Mouse (Mus musculus) CH12.LX (cell line): ENCODE measurements around the gene Fam173a. TPM values are rescaled to one million over a fixed set of nuclear protein-coding genes. Genes with fewer than 3 reads are reported as not detected.
A peak's percentile ranks its signal among the peaks of the same experiment; 100 is the strongest.

Experiments used
- DNase-seq: peaks from one replicate; pipeline ENCODE4 v3.0.0-alpha.2; 2013; ENCODE audit errors: extremely low read depth
- H3K27ac ChIP-seq: 2 replicates; pipeline ENCODE4 v1.5.1; 2012; ENCODE audit warnings: low read depth, mild to moderate bottlenecking, control low read depth, moderate library complexity; ENCODE audit not compliant: insufficient read depth
- H3K27me3 ChIP-seq: replicated peaks from 2 replicates; pipeline ENCODE3; 2012; ENCODE audit warnings: inconsistent platforms
- H3K36me3 ChIP-seq, 2 experiments: replicated peaks in 1 of 2; 2 replicates each; pipeline versions ENCODE3 to v1.6.1; 2012; ENCODE audit warnings: inconsistent platforms in 1 of 2, low read length in 1 of 2, mild to moderate bottlenecking in 1 of 2, mixed read lengths in 1 of 2, moderate library complexity in 1 of 2; ENCODE audit not compliant: control insufficient read depth in 1 of 2, insufficient read depth in 1 of 2
- H3K4me1 ChIP-seq, 2 experiments: 2 replicates each; pipeline ENCODE4 v1.6.1; 2012; ENCODE audit warnings: inconsistent platforms in 1 of 2, moderate library complexity in 1 of 2; ENCODE audit not compliant: insufficient read depth in 2 of 2, control insufficient read depth in 1 of 2
- H3K4me2 ChIP-seq: 2 replicates; pipeline ENCODE4 v1.6.1; 2012; ENCODE audit warnings: low read depth, mild to moderate bottlenecking, control low read depth; ENCODE audit not compliant: poor library complexity, insufficient read depth, severe bottlenecking
- H3K4me3 ChIP-seq, 3 experiments: fragments of 150-350 bp in 1 of 3; sonication (generic) in 1 of 3; replicated peaks in 1 of 3; 2 replicates each; pipeline versions ENCODE3 to v1.5.1; 2011 to 2012; ENCODE audit warnings: low read depth in 2 of 3, low read length in 2 of 3, mild to moderate bottlenecking in 2 of 3, moderate library complexity in 2 of 3, control low read depth in 1 of 3, improper control_type of control experiment in 1 of 3, inconsistent platforms in 1 of 3, mixed read lengths in 1 of 3; ENCODE audit not compliant: poor library complexity in 1 of 3
- H3K79me2 ChIP-seq: replicated peaks from 2 replicates; pipeline ENCODE4 v1.6.1; 2012; ENCODE audit warnings: mild to moderate bottlenecking, moderate library complexity; ENCODE audit not compliant: control insufficient read depth, poor library complexity, insufficient read depth, severe bottlenecking; ENCODE audit errors: extremely low read depth
- H3K9ac ChIP-seq: 2 replicates; pipeline ENCODE4 v1.6.1; 2012; ENCODE audit warnings: low read depth, mild to moderate bottlenecking, control low read depth, moderate library complexity; ENCODE audit not compliant: insufficient read depth
- H3K9me3 ChIP-seq: replicated peaks from 2 replicates; pipeline ENCODE3; 2012; ENCODE audit warnings: low read length, inconsistent platforms, mixed read lengths
- BHLHE40 ChIP-seq: IDR thresholded peaks from 2 replicates; pipeline ENCODE4 v1.6.1; 2011; ENCODE audit warnings: mild to moderate bottlenecking, low read depth, low read length, improper control_type of control experiment
- CHD1 ChIP-seq: IDR thresholded peaks from 2 replicates; pipeline ENCODE4 v1.6.1; 2012; ENCODE audit warnings: low read depth, low read length, improper control_type of control experiment, inconsistent platforms
- CHD2 ChIP-seq: IDR thresholded peaks from 2 replicates; pipeline ENCODE4 v1.6.1; 2011; ENCODE audit warnings: low read length, improper control_type of control experiment
- CTCF ChIP-seq, 2 experiments: IDR thresholded peaks in 1 of 2; conservative IDR thresholded peaks in 1 of 2; 2 replicates each; pipeline ENCODE4 v1.5.1; 2011 to 2012; ENCODE audit warnings: low read depth in 2 of 2, low read length in 2 of 2, improper control_type of control experiment in 1 of 2, inconsistent platforms in 1 of 2, mild to moderate bottlenecking in 1 of 2, moderate library complexity in 1 of 2
- E2F4 ChIP-seq: IDR thresholded peaks from 2 replicates; pipeline ENCODE4 v1.6.1; 2011; ENCODE audit warnings: low read depth, low read length, improper control_type of control experiment; ENCODE audit not compliant: insufficient replicate concordance
- ELF1 ChIP-seq: IDR thresholded peaks from 2 replicates; pipeline ENCODE4 v1.6.1; 2014; ENCODE audit warnings: low read depth, mild to moderate bottlenecking, inconsistent platforms, low read length, improper control_type of control experiment
- EP300 ChIP-seq: IDR thresholded peaks from 2 replicates; pipeline ENCODE4 v1.6.1; 2011; ENCODE audit warnings: low read length, improper control_type of control experiment
- ETS1 ChIP-seq: conservative IDR thresholded peaks from 2 replicates; pipeline ENCODE4 v1.6.1; 2012; ENCODE audit warnings: low read depth, mild to moderate bottlenecking, inconsistent platforms, low read length, improper control_type of control experiment, moderate library complexity
- GABPA ChIP-seq: IDR thresholded peaks from 2 replicates; pipeline ENCODE4 v1.6.1; 2012; ENCODE audit warnings: low read depth, low read length, improper control_type of control experiment, inconsistent platforms; ENCODE audit not compliant: insufficient replicate concordance
- HCFC1 ChIP-seq: IDR thresholded peaks from 2 replicates; pipeline ENCODE4 v1.6.1; 2012; ENCODE audit warnings: low read depth, mild to moderate bottlenecking, inconsistent platforms, low read length, improper control_type of control experiment
- IRF4 ChIP-seq: IDR thresholded peaks from 2 replicates; pipeline ENCODE4 v1.6.1; 2014; ENCODE audit warnings: low read depth, mild to moderate bottlenecking, inconsistent platforms, low read length, improper control_type of control experiment
- JUN ChIP-seq: IDR thresholded peaks from 2 replicates; pipeline ENCODE4 v1.6.1; 2011; ENCODE audit warnings: low read depth, mild to moderate bottlenecking, low read length, improper control_type of control experiment, moderate library complexity; ENCODE audit not compliant: insufficient read depth
- JUND ChIP-seq: conservative IDR thresholded peaks from 2 replicates; pipeline ENCODE4 v1.6.1; 2011; ENCODE audit warnings: low read depth, low read length, improper control_type of control experiment
- KAT2A ChIP-seq: IDR thresholded peaks from 2 replicates; pipeline ENCODE4 v1.6.1; 2012; ENCODE audit warnings: low read length, improper control_type of control experiment, inconsistent platforms; ENCODE audit not compliant: insufficient replicate concordance
- MAFK ChIP-seq: IDR thresholded peaks from 2 replicates; pipeline ENCODE4 v1.6.1; 2011; ENCODE audit warnings: low read length, improper control_type of control experiment; ENCODE audit not compliant: insufficient replicate concordance
- MAX ChIP-seq: IDR thresholded peaks from 2 replicates; pipeline ENCODE4 v1.6.1; 2011; ENCODE audit warnings: low read length, improper control_type of control experiment
- MAZ ChIP-seq: IDR thresholded peaks from 2 replicates; pipeline ENCODE4 v1.6.1; 2012; ENCODE audit warnings: low read depth, mild to moderate bottlenecking, inconsistent platforms, low read length, improper control_type of control experiment, moderate library complexity
- MEF2A ChIP-seq: IDR thresholded peaks from 2 replicates; pipeline ENCODE4 v1.6.1; 2014; ENCODE audit warnings: low read depth, mild to moderate bottlenecking, inconsistent platforms, low read length, improper control_type of control experiment, borderline replicate concordance
- MXI1 ChIP-seq: IDR thresholded peaks from 2 replicates; pipeline ENCODE4 v1.6.1; 2011; ENCODE audit warnings: mild to moderate bottlenecking, low read depth, low read length, improper control_type of control experiment
- MYC ChIP-seq: IDR thresholded peaks from 2 replicates; pipeline ENCODE4 v1.6.1; 2011; ENCODE audit warnings: low read depth, mild to moderate bottlenecking, improper control_type of control experiment, low read length
- NELFE ChIP-seq: IDR thresholded peaks from 2 replicates; pipeline ENCODE4 v1.6.1; 2011; ENCODE audit warnings: low read depth, low read length, improper control_type of control experiment
- NRF1 ChIP-seq: IDR thresholded peaks from 2 replicates; pipeline ENCODE4 v1.6.1; 2014; ENCODE audit warnings: low read depth, mild to moderate bottlenecking, inconsistent platforms, low read length, improper control_type of control experiment, moderate library complexity
- PAX5 ChIP-seq: IDR thresholded peaks from 2 replicates; pipeline ENCODE4 v1.6.1; 2012; ENCODE audit warnings: low read length, inconsistent platforms, mixed read lengths
- POLR2A ChIP-seq: IDR thresholded peaks from 2 replicates; pipeline ENCODE4 v1.6.1; 2011; ENCODE audit warnings: low read depth, mild to moderate bottlenecking, improper control_type of control experiment, low read length
- POLR2AphosphoS2 ChIP-seq: IDR thresholded peaks from 2 replicates; pipeline ENCODE4 v1.6.1; 2011; ENCODE audit warnings: low read depth, low read length, improper control_type of control experiment
- RAD21 ChIP-seq: IDR thresholded peaks from 2 replicates; pipeline ENCODE4 v1.6.1; 2011; ENCODE audit warnings: low read depth, mild to moderate bottlenecking, low read length, improper control_type of control experiment, moderate library complexity
- RCOR1 ChIP-seq: conservative IDR thresholded peaks from 2 replicates; pipeline ENCODE4 v1.6.1; 2012; ENCODE audit warnings: low read depth, mild to moderate bottlenecking, inconsistent platforms, low read length, improper control_type of control experiment
- SIN3A ChIP-seq: IDR thresholded peaks from 2 replicates; pipeline ENCODE4 v1.6.1; 2012; ENCODE audit warnings: low read length, improper control_type of control experiment, inconsistent platforms
- SMC3 ChIP-seq: IDR thresholded peaks from 2 replicates; pipeline ENCODE4 v1.6.1; 2011; ENCODE audit warnings: low read depth, low read length, improper control_type of control experiment
- TBP ChIP-seq: conservative IDR thresholded peaks from 2 replicates; pipeline ENCODE4 v1.6.1; 2011; ENCODE audit warnings: low read depth, low read length, improper control_type of control experiment
- TCF12 ChIP-seq: IDR thresholded peaks from 2 replicates; pipeline ENCODE4 v1.6.1; 2014; ENCODE audit warnings: low read depth, mild to moderate bottlenecking, inconsistent platforms, low read length, improper control_type of control experiment
- UBTF ChIP-seq: IDR thresholded peaks from 2 replicates; pipeline ENCODE4 v1.6.1; 2012; ENCODE audit warnings: low read depth, mild to moderate bottlenecking, inconsistent platforms, low read length, improper control_type of control experiment, moderate library complexity
- USF1 ChIP-seq: IDR thresholded peaks from 2 replicates; pipeline ENCODE4 v1.6.1; 2014; ENCODE audit warnings: low read depth, mild to moderate bottlenecking, inconsistent platforms, low read length, improper control_type of control experiment
- USF2 ChIP-seq: conservative IDR thresholded peaks from 2 replicates; pipeline ENCODE4 v1.6.1; 2011; ENCODE audit warnings: low read depth, low read length, improper control_type of control experiment
- ZKSCAN1 ChIP-seq: IDR thresholded peaks from 2 replicates; pipeline ENCODE4 v1.6.1; 2012; ENCODE audit warnings: low read depth, inconsistent platforms, low read length, improper control_type of control experiment, borderline replicate concordance
- ZMIZ1 ChIP-seq: IDR thresholded peaks from 2 replicates; pipeline ENCODE4 v1.6.1; 2012; ENCODE audit warnings: low read depth, mild to moderate bottlenecking, inconsistent platforms, low read length, improper control_type of control experiment
- ZNF384 ChIP-seq: IDR thresholded peaks from 2 replicates; pipeline ENCODE4 v1.6.1; 2012; ENCODE audit warnings: low read depth, low read length, improper control_type of control experiment, inconsistent platforms
- dilution Hi-C: fragments of 300-500 bp; cut with MboI; formaldehyde crosslinking; loops from 2 replicates; pipeline ENCODE4 v1.14.3; 2020; ENCODE audit warnings: low sequenced_read_pairs; ENCODE audit not compliant: extremely low pct_unique_long_range_greater_than_20kb, extremely low pct_ligation_motif_present
- in situ Hi-C: fragments of 300-500 bp; cut with MboI; formaldehyde crosslinking; loops from 3 replicates; pipeline ENCODE4 v1.14.3; 2019; ENCODE audit warnings: low sequenced_read_pairs, low pct_ligation_motif_present, low pct_unique_long_range_greater_than_20kb, mixed read lengths
- polyA plus RNA-seq: library from polyadenylated mRNA; unstranded; fragments of >175 nt; gene quantifications from 2 replicates; pipeline ENCODE4 v1.2.1, GENCODE M21; 2012; ENCODE audit warnings: low read depth; ENCODE audit not compliant: insufficient read length
- total RNA-seq, 2 experiments: library from RNA; depleted of rRNA; stranded (reverse); fragments of 300-350 nt in 1 of 2; fragments of >200 nt in 1 of 2; gene quantifications; 2 replicates each; pipeline ENCODE4 v1.2.3; 2012 to 2014

Gene Fam173a
- total and polyA plus RNA-seq, 3 experiments = 25.5 to 68.3 (median 25.5) TPM

- dilution Hi-C loops = no loop called here
- DNase-seq = peak; percentile 97
- Histone ChIP-seq H3K36me3 (peaks cover 17 to 31% of the 10 kb centered on the region in 2 experiments), H3K79me2 (0 out of 2 replicates have a peak, but pooled peaks cover 3% of the 10 kb centered on the region), H3K9me3 (no peaks in the 10 kb centered on the region), H3K4me2 (peak within 1 kb of the TSS; percentile 80)
- TF ChIP-seq ELF1 = peak; percentile 100
- TF ChIP-seq SIN3A = peak; percentile 99
- no peak for TF ChIP-seq CHD1
- no peak for TF ChIP-seq ZNF384
- TF ChIP-seq IRF4 = peak; percentile 79
- no peak for TF ChIP-seq PAX5
- peak; percentile 21; the same call in 1 of the 2 replicates for TF ChIP-seq USF1
- TF ChIP-seq HCFC1 = peak; percentile 99
- TF ChIP-seq TBP = peak; percentile 97
- peak; percentile 96 for TF ChIP-seq NRF1
- TF ChIP-seq KAT2A = peak; percentile 100
- TF ChIP-seq SMC3 = peak; percentile 98
- TF ChIP-seq TCF12 = peak; percentile 97
- TF ChIP-seq ZMIZ1 = peak; percentile 79; the same call in 1 of the 2 replicates
- 0 out of 2 replicates have a peak, but pooled peaks have one; percentile 46 for TF ChIP-seq E2F4
- peak; percentile 12; the same call in 1 of the 2 replicates for TF ChIP-seq MAFK
- no peak for TF ChIP-seq JUN
- TF ChIP-seq USF2 = no peak
- no peak for TF ChIP-seq ETS1
- peak; percentile 94; the same call in 1 of the 2 replicates for TF ChIP-seq GABPA
- no peak for TF ChIP-seq ZKSCAN1
- peak; percentile 77 for TF ChIP-seq NELFE
- peak; percentile 84 for TF ChIP-seq MAX
- no peak for TF ChIP-seq EP300
- peak; percentile 96 for TF ChIP-seq MAZ
- TF ChIP-seq POLR2A = peak; percentile 78
- TF ChIP-seq JUND = peak; percentile 60; the same call in 1 of the 2 replicates
- TF ChIP-seq POLR2AphosphoS2 = peak; percentile 72; the same call in 1 of the 2 replicates
- peak; percentile 97 for TF ChIP-seq MXI1
- peak; percentile 87 for TF ChIP-seq MYC
- TF ChIP-seq RAD21 = peak; percentile 76
- TF ChIP-seq UBTF = no peak
- no peak for TF ChIP-seq RCOR1
- peak; percentile 86 for TF ChIP-seq MEF2A
- TF ChIP-seq BHLHE40 = peak; percentile 43
- peak; percentile 54; the same call in 1 of the 2 replicates for TF ChIP-seq CHD2
- TF ChIP-seq CTCF (conservative IDR thresholded peaks at IDR 0.05 in 1 of 2, IDR thresholded peaks at IDR 0.05 in 1 of 2; ENCODE audit: low read depth in 2 of 2, low read length in 2 of 2) = peak; percentile 44 to 97; a peak in 3 of 4 replicates
- TF ChIP-seq, all 38 proteins: peak for 27
- Histone ChIP-seq H3K27me3 (peaks cover 36% of the 10 kb centered on the region), H3K4me1 (peaks cover 13 to 18% of the 10 kb centered on the region in 2 experiments), H3K9ac (peak within 1 kb of the TSS; percentile 81), H3K27ac (no peak within 1 kb of the TSS), H3K4me3 (peak within 1 kb of the TSS; percentile 66 to 88 (median 83))
- in situ Hi-C loops = no loop called here
Observed at GRCm38 (mm10) chr17:25773549-25774120, 19.1 kb downstream of the Fam173a start, which contains the start of gene Narfl. TSS of gene Narfl (plus strand) at chr17:25773776.
